Mouse (Mus musculus) gastrocnemius, postnatal 36 days (tissue): ENCODE measurements around the gene Sf1. TPM values are rescaled to one million over a fixed set of nuclear protein-coding genes. Genes with fewer than 3 reads are reported as not detected.

Experiments
- DNase-seq, 2 experiments: peaks; one replicate each; pipeline ENCODE4 v3.0.0; 2022
- intact Hi-C: fragments of 180-260 bp; cut with DNase I; formaldehyde crosslinking; loops from one replicate; pipeline ENCODE4 v1.15.1; 2025
- total RNA-seq, 2 experiments: library from RNA; stranded (reverse); gene quantifications; 2 replicates each; pipeline ENCODE4 v1.2.3; 2021

Sf1 gene
- total RNA-seq, 2 experiments from 2014 or later: 75.8 to 84.5 TPM

- peak; percentile 72 to 85 for DNase-seq
- intact Hi-C loops: no loop called here
Observed at GRCm38 (mm10) chr19:6340524-6341452, 22.7 kb upstream of the Sf1 start, which contains the start of gene Map4k2. TSS of gene Map4k2 (plus strand) at chr19:6341135.

DNA sequence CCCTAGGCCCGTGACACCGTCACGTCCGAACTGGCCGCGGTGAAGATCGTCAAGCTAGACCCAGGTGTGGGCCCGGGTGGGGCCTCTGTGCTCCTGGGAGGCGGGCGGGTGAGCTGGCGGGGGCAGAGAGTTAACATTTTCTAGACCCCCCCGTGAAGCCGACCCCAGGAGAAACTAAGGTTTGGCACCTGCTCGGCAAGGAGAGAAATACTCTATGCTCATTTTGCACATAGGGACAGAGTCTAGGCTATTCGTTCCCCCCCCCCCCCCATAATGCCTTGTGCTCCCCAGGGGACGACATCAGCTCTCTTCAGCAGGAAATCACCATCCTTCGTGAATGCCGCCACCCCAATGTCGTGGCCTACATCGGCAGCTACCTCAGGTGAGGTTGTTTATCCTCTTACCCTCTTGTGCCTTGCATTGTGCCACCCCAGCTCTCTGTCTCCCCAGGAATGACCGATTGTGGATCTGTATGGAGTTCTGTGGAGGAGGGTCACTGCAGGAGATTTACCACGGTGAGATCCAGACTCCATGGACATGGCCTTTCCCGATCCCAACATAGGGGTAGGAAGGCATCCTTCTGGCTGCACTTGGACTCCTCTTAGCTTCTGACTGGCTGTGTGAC lies 21.9 kb upstream of the Sf1 start:
- no peak for DNase-seq
- intact Hi-C loops: no loop called here

DNA sequence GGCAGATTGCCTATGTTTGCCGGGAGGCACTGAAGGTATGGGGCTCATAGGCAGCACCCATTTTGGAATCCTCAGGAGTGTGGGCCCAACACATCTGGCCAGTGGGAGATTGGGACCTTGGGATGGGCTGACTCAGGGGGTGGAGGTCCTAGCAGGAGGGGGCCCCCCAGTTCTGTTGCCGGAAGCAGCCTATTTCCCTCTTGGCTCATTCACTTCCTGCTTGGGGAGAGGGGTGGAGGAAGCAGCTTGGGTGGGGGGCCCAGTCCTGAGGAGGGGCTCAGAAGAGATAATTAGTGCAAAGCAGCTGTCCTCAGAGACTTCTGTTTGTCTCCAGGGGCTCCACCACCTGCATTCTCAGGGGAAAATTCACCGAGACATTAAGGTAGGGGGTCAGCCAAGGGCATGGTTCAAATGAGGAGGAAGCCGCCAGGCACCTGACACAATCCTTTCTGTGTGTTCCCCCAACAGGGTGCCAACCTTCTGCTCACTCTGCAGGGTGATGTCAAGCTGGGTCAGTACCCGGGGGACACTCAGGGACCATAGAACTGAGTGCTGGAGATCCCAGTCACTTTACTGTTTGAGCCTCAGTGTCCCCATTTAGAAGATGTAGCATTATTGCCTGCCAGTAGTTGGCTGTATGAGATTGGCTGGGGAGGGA lies 21.1 kb upstream of the Sf1 start:
- intact Hi-C loops: no loop called here
- no peak for DNase-seq

DNA sequence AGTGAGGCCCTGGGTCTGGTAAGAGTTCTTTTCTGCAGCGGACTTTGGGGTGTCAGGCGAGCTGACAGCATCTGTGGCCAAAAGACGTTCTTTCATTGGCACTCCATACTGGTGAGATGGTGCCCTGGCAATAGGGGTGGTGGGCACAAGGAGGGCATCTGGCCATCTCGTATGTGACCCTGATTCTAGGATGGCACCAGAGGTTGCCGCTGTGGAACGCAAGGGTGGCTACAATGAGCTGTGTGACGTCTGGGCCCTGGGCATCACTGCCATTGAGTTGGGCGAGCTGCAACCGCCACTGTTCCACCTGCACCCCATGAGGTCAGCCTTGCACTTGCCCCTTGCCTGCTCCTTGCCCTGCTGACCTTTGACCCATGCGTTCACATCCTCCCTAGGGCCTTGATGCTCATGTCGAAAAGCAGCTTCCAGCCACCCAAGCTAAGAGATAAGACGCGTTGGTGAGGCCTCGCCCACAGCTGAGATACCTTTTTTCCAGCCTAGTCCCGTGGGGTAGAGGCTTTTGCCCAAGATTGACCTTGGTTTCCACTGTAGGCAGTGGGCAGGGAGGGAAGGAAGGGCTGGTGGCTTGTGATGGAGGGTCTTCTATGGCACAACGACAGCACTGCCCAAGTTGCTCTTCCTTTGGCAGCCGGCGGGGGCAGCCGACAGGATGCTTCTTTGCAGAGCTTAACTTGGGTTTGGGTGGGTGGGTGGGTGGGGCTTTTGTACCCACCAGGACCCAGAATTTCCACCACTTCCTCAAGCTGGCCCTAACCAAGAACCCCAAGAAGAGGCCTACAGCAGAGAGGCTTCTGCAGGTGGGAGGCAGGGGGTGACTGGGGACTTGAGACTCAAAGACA lies 20.2 kb upstream of the Sf1 start:
- intact Hi-C loops: no loop called here

DNA sequence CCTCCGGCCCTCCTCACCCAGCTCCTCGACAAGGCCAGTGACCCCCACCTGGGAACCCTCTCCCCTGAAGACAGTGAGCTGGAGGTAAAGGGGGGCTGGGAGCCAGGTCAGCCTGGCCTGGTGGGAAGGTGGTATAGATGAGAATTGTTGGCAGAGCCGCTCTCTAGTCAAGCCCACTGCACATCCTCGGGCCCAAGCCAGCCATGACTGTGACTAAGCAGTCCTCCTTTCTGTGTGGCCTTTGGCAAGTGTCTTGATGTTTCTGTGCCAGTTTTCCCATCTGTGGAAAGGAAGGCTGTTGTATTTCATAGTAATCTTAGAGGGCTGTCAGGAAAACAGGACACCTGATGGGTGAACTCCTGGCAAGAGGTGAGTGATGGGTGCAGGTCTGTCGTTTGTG lies 19.5 kb upstream of the Sf1 start:
- intact Hi-C loops: no loop called here
- DNase-seq: no peak

More for the DNA sequence above, 20.2 kb upstream of the Sf1 start:
- DNase-seq: no peak

DNA sequence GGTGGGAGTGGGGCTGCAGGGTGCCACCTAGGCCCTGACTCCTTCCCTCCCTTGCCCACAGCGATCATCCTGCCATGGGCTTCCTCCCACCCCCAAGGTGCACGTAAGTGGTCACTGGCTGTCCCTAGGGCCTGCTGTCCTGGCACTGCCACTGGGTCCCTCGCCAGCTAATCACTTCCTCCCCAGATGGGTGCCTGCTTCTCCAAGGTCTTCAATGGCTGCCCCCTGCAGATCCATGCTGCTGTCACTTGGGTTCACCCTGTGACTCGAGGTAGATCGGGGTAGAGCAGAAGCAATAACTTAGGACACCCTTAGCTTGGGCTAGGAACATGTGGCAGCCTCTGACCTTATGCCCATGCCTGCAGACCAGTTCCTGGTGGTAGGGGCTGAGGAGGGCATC lies 17.5 kb upstream of the Sf1 start:
- no peak for DNase-seq
- intact Hi-C loops: no loop called here

- no peak for DNase-seq
- intact Hi-C loops: no loop called here
Observed at GRCm38 (mm10) chr19:6346661-6347060, 16.8 kb upstream of the Sf1 start.

DNA sequence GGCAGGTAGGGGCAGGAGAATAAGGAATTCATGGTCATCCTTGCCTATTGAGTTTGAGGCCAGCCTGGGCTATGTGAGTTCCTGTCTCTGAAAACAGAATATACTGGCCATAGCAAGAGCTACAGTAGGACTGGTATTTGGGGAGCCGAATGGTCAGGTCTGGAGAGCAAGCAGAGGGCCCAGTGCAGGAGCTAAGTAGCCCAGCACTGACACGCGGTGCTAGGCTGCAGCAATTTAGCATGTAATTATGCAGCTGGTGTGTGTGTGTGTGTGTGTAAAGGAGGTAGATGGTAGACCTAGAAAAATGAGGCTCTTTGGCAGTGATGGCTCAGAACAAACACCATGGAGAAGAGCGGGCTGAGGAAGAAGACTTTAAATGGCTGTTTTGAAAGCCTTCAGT lies 15.9 kb upstream of the Sf1 start:
- intact Hi-C loops: no loop called here
- DNase-seq: no peak

DNA sequence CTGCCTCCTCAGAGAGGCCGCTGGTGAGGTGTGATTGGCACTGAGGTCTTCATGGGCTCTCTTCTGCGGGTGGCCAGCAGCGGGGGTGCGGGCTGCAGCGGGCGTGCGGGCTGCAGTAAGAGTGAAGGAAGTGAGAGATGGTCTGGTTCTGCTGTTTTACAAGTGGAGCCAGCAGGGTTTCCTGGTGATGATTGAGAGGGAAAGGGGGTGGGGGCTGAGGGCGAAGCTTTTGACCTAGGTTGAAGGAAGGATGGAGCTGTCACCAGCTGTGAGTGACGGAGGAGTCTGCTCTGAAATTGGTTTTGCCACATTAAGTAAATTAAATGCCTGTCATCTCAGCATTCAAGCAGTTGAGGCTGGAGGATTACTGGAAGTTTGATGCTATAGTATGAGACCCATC lies 14.8 kb upstream of the Sf1 start:
- intact Hi-C loops: no loop called here
- no peak for DNase-seq

DNA sequence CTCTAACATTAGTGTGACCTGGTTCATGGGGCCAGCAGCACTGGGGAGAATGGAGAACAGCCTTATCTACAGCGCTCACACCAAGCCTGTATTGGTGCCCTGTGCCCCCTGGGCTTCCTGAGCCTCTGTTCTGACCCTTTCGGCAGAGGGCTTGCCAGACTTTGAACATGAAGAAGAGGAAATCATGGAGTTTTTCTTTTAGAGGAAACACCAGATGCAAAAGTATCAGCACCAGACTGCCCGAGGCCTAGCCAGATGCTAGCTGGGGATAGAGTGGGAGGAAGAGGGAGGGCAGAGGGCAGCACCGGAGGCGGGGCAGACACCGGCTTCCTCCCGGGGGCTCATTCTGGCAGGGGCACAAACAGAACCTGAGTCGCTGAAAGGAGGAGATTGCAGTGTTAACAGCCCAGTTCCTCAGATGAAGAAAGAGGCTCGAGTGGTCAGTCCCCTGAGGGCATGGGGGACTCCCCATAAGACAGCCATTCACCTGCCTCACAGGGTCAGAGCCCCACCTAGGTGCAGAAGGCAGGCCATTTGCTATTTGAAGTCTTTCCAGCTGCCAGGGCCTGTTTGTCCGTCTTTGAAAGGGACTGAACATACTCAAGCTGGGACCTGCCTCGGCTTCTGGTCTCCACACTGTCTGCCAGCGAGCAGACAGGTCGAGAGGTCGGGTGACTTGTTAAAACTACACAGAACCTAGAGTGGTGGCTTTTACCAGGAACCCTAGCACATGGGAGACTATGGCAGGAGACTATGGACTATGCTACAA lies 14.1 kb upstream of the Sf1 start:
- DNase-seq: no peak
- intact Hi-C loops: no loop called here

DNA sequence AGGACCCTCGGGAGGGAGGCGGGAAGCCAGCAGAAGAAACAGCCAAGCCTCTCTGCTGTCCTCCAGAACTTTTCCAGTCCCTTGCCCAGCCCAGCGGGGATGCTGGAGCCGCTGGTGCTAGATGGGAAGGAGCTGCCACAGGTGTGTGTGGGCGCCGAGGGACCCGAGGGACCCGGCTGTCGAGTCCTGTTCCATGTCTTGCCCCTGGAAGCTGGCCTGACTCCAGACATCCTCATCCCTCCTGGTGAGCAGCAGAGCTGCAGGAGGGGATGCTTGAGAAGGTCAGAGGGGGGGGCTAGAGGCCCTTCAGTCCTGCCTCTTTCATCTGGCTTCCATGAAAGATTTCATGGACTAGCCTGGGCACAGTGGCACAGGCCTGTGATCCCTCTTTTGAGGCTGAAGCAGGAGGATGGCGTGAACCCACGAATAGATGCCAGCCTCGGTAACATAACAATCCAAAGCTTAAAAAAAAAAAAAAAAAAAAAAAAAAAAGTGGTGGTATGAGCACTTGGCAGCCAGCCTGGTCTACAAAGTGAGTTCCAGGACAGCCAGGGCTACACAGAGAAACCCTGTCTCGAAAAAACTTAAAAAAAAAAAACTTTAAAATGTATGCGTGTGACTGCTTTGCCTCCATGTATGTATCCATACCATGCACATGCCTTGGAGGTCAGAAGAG lies 11.9 kb upstream of the Sf1 start:
- intact Hi-C loops: no loop called here
- no peak for DNase-seq

DNA sequence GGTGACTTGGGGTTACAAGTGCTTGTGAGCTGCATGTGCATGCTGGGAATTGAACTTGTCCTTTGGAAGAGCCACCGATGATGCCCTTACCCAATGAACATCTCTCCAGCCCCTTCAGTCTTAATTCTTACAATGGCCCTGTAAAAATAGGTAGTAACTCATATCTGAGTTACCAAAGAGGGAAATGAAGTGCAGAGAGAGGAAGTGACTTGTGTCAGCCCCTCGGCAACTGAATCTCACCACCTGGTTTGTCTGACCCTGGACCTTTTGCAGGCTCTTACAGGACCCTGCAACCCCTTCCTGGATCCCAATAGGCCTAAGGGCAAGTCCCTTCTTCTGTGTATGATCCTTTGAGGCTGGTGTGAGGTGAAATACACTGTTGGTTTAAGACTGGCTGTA lies 11.4 kb upstream of the Sf1 start:
- intact Hi-C loops: no loop called here
- DNase-seq: no peak

DNA sequence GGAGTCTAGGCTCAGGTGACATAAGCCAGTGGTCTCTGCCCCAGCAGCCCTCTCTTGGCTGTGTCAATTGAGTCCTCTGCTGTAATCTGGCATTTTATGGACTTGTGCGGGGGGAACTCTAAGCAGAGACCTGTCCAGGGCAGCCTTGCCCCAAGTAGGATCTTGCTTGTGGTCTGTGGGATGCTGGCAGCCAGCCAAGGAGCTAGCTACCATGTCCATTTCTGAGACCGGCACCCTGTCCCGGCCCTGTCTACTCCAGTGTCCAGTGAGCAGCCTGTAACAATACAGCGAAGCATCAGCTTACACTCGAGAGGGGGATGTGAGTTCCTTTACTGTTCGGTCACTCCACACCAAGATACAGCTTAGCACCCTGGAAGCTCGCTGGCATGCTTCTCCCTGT lies 9.5 kb upstream of the Sf1 start:
- no peak for DNase-seq
- intact Hi-C loops: no loop called here

DNA sequence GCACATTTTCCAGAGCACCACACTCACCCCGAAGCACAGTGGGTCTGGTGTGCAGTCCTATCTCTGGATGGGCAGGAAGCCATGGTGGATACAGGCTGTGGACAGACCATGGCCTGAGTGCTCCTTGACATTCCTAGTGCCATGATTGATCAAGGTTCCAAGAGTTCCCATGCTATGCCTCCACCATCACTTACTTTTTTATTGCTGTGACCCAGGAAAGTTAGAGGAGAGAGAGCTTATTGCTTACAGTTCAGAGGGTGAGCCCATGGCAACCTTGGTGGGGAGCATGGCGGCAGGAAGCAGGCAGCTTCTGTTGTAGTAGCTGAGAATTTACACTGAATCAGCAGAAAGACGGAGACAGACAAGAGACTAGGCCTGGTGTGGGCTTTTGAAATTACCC lies 2.2 kb upstream of the Sf1 start:
- DNase-seq: no peak
- intact Hi-C loops: no loop called here

DNA sequence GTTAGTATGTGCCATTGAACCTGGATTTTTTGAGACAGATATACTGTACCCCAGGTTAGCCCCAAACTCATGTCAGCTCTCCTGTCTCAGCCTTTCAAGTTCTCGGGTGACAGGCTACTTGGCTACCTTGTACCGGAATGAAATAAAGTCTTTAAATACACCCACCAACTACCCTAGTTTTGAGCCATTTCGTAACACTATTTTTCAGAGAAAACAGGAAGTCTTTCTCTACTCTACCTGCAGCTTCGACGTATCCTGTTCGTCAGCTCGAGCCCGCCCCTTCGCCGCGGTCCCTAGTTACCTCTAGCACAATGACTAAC lies 439 bp upstream of the Sf1 start:
- intact Hi-C loops: no loop called here
- DNase-seq: no peak

- DNase-seq: peak; percentile 88 to 89
- intact Hi-C loops: no loop called here
Observed at GRCm38 (mm10) chr19:6364317-6364725, 831 bp downstream of the Sf1 start.

DNA sequence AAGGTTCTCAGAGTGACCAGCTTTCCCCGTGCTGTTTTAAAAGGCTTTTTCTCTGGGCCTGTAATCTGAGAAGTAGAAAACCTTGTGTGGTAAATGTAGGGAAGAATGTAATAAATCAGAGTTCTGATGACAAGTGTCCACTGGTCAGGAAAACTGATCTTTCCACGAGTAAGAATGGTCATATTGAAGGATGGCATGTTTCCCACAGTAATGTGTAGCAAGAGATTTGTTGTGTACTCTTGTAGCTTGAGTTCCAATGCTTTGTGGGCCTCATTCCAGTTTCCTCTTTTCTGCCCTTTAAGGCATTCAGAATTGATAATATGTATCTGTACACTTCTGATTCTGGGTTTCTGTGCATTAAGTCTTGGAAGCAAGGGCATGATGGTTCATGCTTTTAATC lies 1.4 kb downstream of the Sf1 start:
- intact Hi-C loops: no loop called here
- no peak for DNase-seq

DNA sequence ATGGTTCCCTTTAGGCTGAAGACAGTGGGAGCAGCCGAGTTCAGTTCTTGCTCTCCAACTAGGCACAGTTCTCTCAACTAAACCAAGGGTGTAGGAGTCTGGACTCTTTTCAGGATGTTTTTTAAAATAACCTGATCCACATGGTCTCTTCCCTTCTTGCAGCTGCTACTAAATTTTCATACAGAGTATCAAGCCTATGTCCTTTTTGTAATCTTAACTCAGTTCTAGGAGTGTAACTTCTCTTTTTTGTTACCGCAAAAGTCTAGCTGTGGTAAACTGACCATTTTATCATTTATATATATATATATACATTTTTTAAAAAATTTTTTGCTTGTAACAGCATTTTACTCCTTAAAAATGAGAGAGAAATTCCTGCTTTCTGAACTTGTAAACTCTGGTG lies 6.7 kb downstream of the Sf1 start:
- DNase-seq: no peak
- intact Hi-C loops: no loop called here

DNA sequence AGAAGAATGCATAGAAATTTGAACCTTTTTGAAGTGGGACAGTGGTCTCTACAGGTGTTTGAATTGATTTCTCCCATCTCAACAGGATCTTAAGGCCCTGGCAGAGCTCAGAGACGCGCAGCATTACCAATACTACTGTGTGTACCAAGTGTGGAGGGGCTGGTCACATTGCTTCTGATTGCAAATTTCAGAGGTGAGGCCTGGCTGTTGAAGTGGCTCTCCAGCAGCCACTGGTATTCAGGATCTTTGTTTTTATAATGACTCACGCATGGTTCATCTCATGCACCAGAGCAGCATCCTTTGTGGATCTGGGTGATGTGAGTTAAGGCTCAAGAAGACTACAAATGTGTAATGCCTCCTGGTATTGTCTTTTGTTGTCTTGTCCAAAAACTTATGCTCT lies 8.9 kb downstream of the Sf1 start:
- no peak for DNase-seq
- intact Hi-C loops: no loop called here
